Mouse (Mus musculus) heart, adult 2 months (tissue): ENCODE results near the gene Hapln1.

Experiments
- CTCF ChIP-seq: fragments of 200-600 bp; IDR thresholded peaks from 2 replicates; pipeline ENCODE4 v1.8.1; 2022; ENCODE audit warnings: antibody characterized with exemption, mild to moderate bottlenecking, moderate library complexity
- POLR2A ChIP-seq: fragments of 200-500 bp; IDR thresholded peaks from 2 replicates; pipeline ENCODE4 v1.6.1; 2011; ENCODE audit warnings: mild to moderate bottlenecking, low read depth, low read length, control low read depth; ENCODE audit not compliant: insufficient read depth

DNA sequence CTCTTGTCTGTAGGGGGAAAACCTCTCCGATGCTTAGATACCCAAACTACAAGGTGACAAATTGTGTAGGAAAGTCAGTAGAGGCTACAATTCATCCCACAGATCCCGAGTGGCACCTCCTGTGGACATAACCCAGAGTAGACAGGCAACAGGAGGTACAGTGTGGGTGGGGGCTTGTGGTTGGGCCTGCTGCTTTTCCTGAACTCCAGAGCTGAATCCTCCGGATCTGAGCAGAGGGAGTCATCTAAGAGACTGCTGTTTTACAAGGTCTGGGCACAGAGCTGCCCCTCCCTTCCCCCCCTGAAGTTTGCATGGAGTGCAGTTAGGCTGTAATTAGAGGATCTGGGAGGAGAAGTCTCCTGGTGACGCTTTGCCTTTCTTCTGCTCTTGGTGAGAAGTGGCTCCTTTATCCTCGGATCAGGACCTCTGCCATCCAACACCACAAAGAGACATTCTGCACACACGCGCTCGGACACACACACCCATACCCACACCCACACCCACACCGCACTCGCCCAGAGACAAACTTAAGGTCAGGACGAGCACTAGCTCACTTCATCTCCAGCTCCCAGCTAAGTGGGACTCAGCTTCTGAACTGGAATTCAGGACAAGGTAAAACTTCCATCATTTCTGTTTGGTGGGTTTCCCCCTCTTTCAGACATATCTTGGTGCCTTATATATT lies 846 bp downstream of the Hapln1 start:
- no peak for TF ChIP-seq CTCF
- TF ChIP-seq POLR2A: no peak
